Mouse (Mus musculus) ovary, postnatal 10 days (tissue): ENCODE measurements at regions not wholly inside any gene's neighbourhood (a gene's known extent, or its start where the extent isn't known, plus 50 kb on each side); places are given as distances from the start of the nearest gene placed in this dataset.

Experiments
- DNase-seq: peaks from one replicate; pipeline ENCODE4 v3.0.0; 2022; ENCODE audit warnings: low spot score

GRCm38 (mm10) chr15:56042449-56042848 lies 1435.0 kb downstream of the Slc22a22 start:
- DNase-seq, result no peak

GRCm38 (mm10) chr15:56030007-56030406 lies 1447.4 kb downstream of the Slc22a22 start:
- DNase-seq, result no peak

GRCm38 (mm10) chr15:56027197-56027818 lies 1450.1 kb downstream of the Slc22a22 start:
- DNase-seq, result no peak

GRCm38 (mm10) chr15:56024705-56025104 lies 1452.7 kb downstream of the Slc22a22 start:
- DNase-seq, result no peak

GRCm38 (mm10) chr15:56023862-56024484 lies 1453.5 kb downstream of the Slc22a22 start:
- no peak for DNase-seq

- no peak for DNase-seq
Observed at GRCm38 (mm10) chr15:56022315-56022714, 1455.1 kb downstream of the Slc22a22 start.

GRCm38 (mm10) chr15:56018141-56018540 lies 1459.3 kb downstream of the Slc22a22 start:
- DNase-seq, result no peak

GRCm38 (mm10) chr15:56017561-56017960 lies 1459.9 kb downstream of the Slc22a22 start:
- DNase-seq, result no peak

- no peak for DNase-seq
Observed at GRCm38 (mm10) chr15:56016070-56016469, 1461.4 kb downstream of the Slc22a22 start.

- DNase-seq, result no peak
Observed at GRCm38 (mm10) chr15:56014059-56014620, 1463.3 kb downstream of the Slc22a22 start.

GRCm38 (mm10) chr15:56008603-56009174 lies 1468.7 kb downstream of the Slc22a22 start:
- no peak for DNase-seq

GRCm38 (mm10) chr15:56007376-56007775 lies 1470.0 kb downstream of the Slc22a22 start:
- DNase-seq, result no peak

- DNase-seq, result no peak
Observed at GRCm38 (mm10) chr15:56005361-56005760, 1472.1 kb downstream of the Slc22a22 start.

- no peak for DNase-seq
Observed at GRCm38 (mm10) chr15:56003921-56004320, 1473.5 kb downstream of the Slc22a22 start.

- DNase-seq, result no peak
Observed at GRCm38 (mm10) chr15:55999605-56000004, 1477.8 kb downstream of the Slc22a22 start.

GRCm38 (mm10) chr15:55997977-55998376 lies 1479.4 kb downstream of the Slc22a22 start:
- no peak for DNase-seq

- DNase-seq, result no peak
Observed at GRCm38 (mm10) chr15:55994680-55995079, 1482.7 kb downstream of the Slc22a22 start.

- no peak for DNase-seq
Observed at GRCm38 (mm10) chr15:55975843-55976242, 1501.6 kb downstream of the Slc22a22 start.

- no peak for DNase-seq
Observed at GRCm38 (mm10) chr15:55966780-55967179, 1510.6 kb downstream of the Slc22a22 start.

- DNase-seq, result no peak
Observed at GRCm38 (mm10) chr15:55965296-55965695, 1512.1 kb downstream of the Slc22a22 start.

- DNase-seq, result no peak
Observed at GRCm38 (mm10) chr15:55962093-55962492, 1515.3 kb downstream of the Slc22a22 start.
